Mouse (Mus musculus): ENCODE data around the gene Mrrf. TPM values are rescaled to one million over a fixed set of nuclear protein-coding genes. Genes with fewer than 3 reads are reported as not detected.

Mrrf gene
- total RNA-seq (2021), result 10 to 100 TPM; 41.9 to 43.3 TPM

DNA sequence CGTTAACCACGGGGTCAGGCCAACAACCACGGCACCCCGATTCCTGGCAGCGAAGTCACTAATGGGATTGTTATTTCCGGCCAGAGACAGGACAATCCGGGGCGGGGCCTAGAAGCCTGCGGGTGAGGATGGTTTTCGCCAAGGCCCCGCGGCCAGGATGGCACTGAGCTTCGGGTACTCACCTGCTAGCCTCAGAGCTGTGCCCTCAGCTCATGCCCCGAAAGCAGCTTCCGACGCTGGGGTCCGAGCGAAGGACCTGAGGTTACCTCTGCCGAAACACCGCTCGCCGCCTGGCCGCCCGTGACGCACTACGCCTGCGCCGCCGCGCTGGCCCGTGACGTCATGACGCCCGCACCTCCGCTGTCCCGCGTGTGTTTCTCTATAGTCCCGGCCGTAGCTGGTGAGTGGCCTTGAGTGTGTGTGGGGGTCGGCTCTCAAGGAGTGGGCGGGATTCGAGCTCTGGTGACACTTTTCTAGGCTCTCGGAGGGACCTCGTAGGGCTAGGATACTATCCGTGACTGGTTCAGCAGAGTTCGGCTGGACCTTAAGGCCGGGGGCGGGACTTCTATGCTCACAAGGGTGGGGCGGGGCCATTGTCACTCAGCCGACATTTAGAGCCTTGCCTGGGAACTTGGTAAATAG lies at the start of gene Mrrf, which contains the start of gene Rbm18:
Gene Mrrf (plus strand): TSS at position 90 of the 642 bp plus-strand sequence.
Gene Rbm18 (minus strand): TSS at position 474 of the 642 bp plus-strand sequence.
- peak; percentile 87 for DNase-seq (ENCODE audit: low spot score)
- intact Hi-C loops (cut with DNase I), result loop anchor here (5.0 kb wide), 2 partner anchors 89 to 124 kb away; partner anchors contain the start of genes Morn5 and Ndufa8

DNA sequence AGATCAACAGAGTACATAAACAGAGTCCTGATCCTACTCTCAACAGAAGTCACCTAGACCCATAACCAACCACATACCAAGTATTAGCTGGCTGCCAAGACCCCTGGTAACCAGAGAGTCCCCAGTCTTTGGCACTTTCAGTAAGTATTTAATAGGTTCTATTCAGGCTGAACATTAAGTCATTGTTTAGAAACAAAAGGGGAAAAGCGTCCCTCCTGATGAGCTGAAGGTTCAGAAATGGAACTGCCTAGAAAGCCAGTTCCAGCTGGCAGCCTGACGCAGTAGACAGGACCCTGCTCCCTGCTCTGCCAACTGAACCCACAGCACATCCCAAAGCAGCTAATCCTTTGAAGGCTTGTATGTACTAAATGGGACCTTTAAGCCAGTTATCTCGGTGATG lies 47.0 kb upstream of the Mrrf start:
- intact Hi-C loops (cut with DNase I), result no loop called here
- DNase-seq (ENCODE audit: low spot score), result no peak

DNA sequence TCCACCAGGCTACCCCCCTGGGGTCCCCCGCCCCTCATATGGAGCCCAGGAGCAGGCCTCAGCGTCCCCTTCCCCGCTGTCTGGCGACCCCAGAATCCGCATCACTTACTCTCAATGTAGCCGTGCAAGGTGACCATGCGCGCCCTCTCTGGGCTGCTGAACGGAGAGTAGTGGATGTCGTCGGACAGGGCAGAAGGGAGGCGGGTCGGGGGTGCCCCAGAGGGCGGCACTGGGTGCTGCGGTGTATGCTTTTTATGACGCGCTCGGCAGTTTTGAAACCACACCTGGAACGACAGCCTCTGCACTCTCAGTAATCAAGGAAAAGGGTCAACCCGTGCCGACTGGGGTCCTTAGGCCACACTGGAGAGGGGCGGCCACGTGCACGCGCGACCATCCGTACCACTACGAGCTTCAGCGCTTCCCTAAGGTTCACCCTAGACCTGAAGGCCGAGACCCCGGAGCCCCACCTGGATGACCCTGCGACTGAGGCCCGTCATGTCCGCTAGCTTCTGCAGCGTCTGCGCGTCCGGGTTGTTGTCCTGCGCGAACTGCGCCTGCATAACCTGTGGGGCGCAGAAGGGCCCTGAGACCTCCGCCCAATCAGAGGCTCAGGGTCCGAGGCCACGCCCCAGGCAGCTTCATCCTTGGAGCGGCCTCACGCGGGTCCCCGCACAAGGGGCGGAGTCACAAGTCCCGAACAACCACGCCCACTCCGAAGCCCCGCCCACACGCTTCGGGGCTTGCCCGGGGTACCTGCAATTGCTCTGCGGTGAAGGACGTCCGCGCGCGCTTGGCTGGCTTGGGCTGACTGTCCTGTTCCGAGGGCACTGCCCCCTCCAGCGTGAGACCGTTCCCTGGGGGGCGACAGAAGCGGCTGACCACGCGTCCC lies 45.1 kb upstream of the Mrrf start:
- DNase-seq (ENCODE audit: low spot score), result no peak
- intact Hi-C loops (cut with DNase I), result no loop called here

DNA sequence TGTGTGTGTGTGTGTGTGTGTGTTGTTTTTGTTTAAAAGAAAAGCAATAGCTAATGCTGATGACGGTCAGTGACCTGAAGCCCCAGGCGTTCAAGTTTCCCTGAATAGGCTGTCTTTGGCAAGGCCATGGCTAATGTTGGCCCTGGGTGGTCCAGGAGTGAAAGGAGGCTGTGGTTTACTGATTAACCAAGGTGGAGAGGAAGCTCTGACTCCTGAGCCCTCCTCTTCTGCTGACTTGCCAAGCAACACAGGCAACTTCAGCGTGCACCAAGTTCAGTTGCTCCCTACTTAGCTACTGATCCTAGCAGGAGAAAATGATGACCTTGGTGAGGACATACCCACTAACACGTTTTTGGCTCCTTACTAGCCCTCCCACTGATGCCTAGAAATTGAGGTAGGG lies 43.4 kb upstream of the Mrrf start:
- intact Hi-C loops (cut with DNase I), result no loop called here

DNA sequence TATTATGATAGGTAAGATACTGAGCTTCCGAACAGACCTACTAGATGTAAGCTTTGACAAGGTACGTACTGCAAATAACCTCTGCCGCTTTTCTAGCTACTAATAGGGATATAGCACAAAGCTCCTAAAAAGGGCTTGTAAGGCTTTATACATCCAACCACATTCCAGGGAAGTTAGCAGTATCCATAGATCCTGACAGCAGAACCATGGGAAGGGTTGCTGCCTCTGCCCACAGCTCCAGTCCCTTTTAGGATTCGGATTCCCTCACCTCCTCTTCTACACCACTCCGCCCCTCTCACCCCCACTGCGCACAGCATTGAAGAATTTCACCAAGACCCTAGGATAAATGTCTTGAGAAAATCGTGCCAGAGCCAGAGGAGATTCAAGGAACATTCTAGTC lies 42.9 kb upstream of the Mrrf start:
- no peak for DNase-seq (ENCODE audit: low spot score)
- intact Hi-C loops (cut with DNase I), result no loop called here

More for the DNA sequence above, 43.4 kb upstream of the Mrrf start:
- DNase-seq (ENCODE audit: low spot score), result no peak

DNA sequence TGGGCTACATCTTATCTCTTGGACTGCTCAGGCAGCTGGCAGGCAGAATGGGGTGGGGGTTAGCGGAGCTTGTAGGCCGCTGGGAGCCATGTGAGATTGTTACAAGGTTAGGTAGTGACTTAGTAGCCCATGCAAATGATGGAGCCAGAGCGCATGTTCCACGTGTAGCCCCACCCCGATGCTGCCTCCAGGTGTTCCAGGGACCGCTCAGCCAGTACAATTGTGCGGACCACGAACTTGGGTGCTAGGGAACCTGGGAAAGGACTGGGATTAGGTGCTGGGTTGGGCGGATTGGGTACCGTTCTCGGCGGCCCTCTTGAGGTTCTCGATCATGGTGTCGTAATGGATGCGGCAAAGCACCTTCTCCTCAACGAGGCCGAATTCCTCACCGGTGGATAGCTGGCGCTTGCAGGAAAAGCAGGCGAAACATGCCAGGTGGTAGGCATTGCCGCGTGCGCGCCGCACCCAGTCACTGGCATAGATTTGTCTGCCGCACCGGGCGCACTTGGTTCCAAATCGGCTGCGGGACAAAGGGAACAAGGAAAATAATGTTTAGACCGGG lies 42.2 kb upstream of the Mrrf start:
- intact Hi-C loops (cut with DNase I), result no loop called here
- no peak for DNase-seq (ENCODE audit: low spot score)

DNA sequence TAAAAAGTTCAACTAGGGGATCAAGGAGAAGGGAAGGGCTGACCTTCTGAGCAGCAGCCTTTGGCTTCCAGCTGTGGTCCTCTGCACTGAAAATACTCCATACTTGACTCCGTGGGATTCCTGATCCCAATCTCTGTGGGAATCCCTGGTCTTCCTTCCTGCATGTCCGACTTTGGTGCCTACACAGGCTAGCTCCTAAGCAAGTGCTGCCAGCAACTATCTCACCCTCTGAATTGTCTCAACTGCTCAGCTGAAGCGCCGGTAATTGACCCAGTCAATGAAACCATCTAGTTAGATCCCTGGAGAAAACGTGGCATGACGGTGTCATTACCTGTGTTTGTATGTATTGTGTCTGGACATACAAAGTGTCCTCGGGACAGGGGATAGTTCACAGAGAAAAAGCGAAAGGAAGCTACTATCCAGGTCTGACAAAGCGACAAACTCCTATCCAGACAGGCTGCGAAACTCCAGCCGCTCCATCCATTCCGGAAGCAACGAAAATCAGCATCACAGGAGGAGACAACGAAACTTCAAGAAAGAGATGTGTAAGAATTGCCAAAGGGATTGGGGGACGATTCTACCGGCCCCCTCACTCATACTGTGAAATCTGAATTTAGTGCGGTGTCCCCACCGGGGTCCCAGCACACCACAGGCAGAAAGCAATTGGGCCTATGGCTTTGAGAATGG lies 38.9 kb upstream of the Mrrf start:
- intact Hi-C loops (cut with DNase I), result no loop called here

DNA sequence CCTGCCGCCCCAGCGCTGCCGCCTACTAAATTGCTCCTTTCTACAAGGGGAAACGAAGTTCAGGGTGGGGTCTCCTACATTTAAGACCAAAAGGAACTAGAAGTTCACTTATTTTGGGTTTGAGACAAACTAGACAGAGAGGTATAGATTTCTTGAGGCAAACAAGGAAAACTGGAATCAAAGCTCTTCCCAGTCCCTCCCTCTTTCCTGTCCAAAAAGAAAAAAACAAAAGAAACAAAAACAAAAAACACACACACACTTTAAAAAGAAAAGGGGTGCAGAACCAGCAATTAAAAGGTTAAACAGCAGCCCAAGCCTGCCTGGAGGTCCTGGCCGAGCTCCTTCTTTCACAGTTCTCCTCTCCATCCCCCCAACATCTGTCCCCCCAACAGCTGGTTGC lies 38.2 kb upstream of the Mrrf start:
- intact Hi-C loops (cut with DNase I), result no loop called here
- no peak for DNase-seq (ENCODE audit: low spot score)

More for the DNA sequence above, 38.9 kb upstream of the Mrrf start:
- DNase-seq (ENCODE audit: low spot score), result no peak

DNA sequence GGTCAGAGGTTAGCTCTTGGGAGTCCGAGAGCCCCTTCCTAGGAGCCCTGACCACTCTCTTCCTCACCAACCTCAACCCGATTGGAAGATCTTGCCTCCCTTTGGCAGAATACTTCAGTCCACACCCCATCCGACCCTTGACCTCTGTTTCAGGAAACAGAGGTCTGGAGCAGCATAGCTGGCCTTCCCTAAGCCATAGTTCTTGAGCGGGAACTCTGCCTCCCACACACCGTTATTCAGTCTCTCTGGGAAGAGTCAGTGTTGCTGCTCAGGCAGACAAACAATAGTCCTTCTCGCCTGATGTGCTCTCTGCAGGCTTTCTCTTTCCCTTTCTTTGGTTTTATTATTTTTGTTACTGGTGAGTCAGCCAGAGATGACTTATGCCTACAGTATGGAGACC lies 36.5 kb upstream of the Mrrf start:
- no peak for DNase-seq (ENCODE audit: low spot score)
- intact Hi-C loops (cut with DNase I), result loop anchor here (5.0 to 10.0 kb wide), 2 partner anchors 113 to 175 kb away; no protein-coding TSS in a partner anchor

DNA sequence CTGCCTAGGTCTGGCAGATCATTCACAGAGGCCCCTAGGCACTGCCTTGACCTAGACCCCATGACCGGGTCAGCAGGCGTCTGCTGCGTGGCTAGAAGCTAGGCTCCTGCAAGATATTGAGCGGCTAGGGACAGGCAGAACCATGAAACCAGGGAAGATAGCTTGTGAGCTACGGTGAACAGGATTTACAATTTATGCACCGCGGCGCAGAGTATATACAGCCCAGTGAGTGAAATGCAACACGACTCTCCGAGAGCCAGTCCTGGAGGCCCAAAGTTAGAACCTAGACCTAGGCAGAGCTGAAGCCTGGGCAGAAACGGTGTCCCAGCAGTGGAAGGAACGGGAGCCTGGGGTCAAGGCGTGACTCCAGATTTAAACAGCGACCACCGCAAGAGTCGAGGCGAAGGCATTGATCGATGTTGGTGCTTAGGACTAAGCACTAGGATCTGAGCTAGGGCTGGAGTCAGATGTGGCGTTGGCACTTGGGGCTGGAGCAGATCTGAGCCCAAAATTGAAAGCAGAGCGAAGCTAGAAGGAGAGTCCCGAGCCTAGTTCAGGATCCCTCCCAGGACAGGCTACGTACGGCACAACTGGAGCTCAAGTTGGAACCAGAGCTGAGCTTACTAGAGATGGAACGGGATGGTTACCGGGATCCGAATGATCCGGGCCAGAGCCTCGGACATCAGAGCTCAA lies 34.2 kb upstream of the Mrrf start:
- intact Hi-C loops (cut with DNase I), result loop anchor here (5.0 to 10.0 kb wide), 2 partner anchors 110 to 173 kb away; no protein-coding TSS in a partner anchor
- no peak for DNase-seq (ENCODE audit: low spot score)

DNA sequence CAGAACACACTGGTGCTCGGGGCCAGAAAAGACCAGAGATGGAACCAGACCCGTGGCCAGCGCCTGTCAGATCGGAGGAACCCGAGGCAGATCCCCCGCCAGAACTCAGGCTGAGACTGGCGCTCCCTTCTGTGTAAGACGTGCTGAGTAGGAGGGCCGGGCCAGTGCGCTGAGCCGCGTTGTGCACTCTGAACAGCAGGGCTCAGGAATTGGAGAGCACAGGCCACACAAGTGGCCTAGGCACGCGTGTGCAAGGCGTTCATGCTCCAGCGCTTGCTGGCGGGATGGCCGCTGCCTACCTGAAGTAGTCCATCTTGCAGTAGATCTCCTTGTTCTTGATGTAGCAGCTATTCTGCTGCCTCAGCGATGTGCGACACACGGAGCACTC lies 33.6 kb upstream of the Mrrf start:
- DNase-seq (ENCODE audit: low spot score), result no peak
- intact Hi-C loops (cut with DNase I), result loop anchor here (5.0 to 10.0 kb wide), 2 partner anchors 110 to 172 kb away; no protein-coding TSS in a partner anchor

DNA sequence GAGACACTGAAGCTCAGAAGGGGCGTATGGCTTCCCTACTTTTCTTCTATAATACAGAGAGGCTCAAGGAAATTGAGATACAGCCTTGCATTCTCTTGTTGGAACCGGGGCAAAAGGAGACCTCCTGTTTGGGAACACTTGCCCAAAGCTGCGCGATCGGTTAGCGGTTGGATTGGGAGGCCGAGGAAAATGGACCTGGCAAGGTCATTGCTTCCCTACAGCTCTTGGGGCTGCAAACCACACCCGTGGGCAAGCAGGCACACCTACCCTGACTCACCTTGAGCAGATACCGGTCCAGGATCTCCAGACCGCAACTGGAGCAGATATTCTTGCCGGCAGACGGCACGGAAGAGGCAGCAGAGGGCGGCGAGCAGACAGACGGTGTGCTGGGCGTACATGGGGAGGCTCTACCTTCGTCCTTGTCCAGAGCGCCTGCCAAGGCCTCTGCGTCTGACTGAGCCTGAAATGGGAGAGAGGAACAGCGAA lies 33.1 kb upstream of the Mrrf start:
- no peak for DNase-seq (ENCODE audit: low spot score)
- intact Hi-C loops (cut with DNase I), result loop anchor here (5.0 to 10.0 kb wide), 2 partner anchors 109 to 172 kb away; no protein-coding TSS in a partner anchor

DNA sequence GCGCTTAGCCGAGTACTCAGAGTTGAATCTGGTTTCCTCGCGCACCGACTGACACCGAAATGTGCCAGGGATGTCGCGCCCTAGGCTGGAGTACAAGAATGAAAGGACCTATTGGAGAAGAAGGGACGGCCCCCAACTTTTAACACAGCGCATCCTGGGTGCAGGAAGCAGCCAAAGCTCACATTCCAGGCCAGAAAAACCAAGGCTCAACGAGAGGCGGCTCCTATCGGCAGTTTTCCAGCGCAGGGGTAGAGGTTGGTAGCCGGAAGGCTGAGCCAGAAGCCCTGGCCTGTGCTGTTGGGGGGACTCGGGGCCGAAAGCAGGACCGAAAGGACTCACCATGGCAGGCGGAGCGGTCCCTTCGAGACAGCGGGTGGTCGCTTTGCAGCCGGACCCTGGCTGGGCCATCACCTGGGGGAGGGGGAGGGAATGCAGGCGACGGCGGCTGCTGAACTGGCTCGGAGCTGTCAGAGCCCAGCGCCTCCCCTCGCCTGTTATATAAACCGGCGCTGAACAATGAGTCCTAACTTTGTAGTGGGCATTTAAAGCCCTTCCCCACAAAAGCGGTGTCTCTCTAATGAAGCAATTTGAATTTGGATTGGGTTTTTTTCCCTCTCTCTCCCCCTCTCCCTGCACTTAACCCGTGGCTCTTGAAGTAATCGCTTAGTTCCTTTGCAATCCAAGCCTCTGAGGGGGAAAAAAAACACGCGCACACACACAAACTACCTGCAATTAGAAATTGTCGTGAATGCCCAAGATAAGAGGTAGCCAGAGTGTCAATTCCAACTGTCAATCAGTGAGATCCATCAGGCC lies 32.4 kb upstream of the Mrrf start:
- intact Hi-C loops (cut with DNase I), result loop anchor here (5.0 to 10.0 kb wide), 2 partner anchors 109 to 171 kb away; no protein-coding TSS in a partner anchor
- DNase-seq (ENCODE audit: low spot score), result no peak

DNA sequence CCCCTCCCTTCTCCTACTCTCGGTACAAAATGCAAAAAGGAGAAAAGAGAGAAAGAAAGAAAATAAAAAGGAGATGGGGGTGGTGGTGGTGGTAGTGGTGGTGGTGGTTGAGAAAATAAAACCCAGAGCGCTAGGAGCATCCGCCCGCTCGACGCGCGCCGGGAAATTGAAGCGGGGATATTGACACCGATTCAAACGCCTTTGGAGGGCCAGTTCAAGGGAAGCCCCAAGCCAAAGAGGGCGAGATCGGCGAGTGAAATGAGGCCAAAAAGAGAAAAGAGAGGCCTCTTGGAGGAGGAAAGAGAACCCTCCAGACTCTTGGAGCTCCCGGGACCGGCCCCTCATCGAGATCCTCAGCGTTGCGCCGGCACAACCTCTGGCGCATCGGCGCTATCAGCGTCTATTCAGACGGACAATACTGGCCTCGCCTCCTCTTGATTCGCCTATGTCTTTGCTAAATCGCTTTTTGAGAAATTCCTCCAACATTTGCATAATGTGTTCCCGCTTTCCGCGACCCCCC lies 31.7 kb upstream of the Mrrf start:
- intact Hi-C loops (cut with DNase I), result loop anchor here (5.0 to 10.0 kb wide), 2 partner anchors 108 to 170 kb away; no protein-coding TSS in a partner anchor
- no peak for DNase-seq (ENCODE audit: low spot score)

DNA sequence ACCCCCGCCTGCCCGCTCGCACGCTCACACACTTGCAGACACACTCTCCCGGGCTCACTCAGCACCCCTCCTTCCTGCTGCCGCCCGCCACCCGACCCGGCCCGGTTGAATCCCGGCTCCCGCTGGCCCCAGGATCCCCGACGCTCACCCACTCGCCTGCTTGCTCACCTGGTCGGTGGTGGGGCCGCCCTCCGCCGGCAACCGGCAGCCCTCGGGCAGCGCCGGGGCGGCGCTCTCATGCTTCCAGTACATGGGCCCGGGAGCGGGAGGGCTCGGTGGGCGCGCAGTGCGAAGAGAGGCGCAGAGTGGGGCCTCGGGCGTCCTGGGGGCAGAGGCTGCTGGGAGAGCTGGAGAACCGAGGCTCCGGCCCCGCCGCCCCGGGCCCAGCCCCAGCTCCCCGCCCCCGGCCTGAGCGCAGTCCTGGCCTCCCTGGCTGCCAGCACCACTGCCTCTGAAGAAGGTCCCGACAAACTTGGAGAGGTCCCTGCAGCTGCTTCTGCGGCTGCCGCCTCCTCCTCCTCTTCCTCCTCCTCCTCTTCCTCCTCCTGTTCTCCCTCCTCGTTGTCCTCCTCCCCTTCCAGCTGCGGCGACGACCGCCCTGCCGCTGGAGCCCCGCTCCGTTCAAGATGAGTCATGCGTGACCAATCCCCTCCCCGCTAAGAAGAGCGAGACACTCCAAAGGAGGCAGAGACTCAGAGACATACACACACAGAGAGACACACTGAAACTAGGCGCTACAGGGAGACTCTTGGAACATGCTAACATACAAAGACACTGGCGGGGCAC lies 31.0 kb upstream of the Mrrf start, which contains the start of gene Lhx6:
Gene Lhx6 (minus strand): TSS at position 453 of the 786 bp plus-strand sequence.
- intact Hi-C loops (cut with DNase I), result loop anchor here (5.0 to 10.0 kb wide), 3 partner anchors 93 to 170 kb away; no protein-coding TSS in a partner anchor
- DNase-seq (ENCODE audit: low spot score), result no peak

DNA sequence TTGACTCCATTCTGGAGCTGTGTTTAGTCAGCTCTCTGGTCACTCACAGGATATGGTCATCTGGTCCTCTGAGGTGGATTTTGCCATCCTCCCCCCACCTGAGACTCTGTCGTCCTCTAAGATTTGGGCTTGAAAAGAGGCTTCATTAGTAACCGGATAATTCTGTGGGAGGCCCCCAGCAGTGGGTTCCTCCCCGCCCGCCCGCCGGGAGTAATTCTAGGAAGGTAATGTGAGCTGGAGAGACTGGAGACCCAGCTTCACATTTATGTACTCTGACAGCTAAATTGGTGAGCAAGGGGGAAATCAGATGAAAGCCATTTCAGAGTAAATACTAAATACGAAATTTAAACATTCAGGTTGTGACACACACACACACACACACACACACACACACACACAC lies 27.6 kb upstream of the Mrrf start:
- DNase-seq (ENCODE audit: low spot score), result no peak
- intact Hi-C loops (cut with DNase I), result loop anchor here (5.0 to 10.0 kb wide), 2 partner anchors 96 to 166 kb away; no protein-coding TSS in a partner anchor

DNA sequence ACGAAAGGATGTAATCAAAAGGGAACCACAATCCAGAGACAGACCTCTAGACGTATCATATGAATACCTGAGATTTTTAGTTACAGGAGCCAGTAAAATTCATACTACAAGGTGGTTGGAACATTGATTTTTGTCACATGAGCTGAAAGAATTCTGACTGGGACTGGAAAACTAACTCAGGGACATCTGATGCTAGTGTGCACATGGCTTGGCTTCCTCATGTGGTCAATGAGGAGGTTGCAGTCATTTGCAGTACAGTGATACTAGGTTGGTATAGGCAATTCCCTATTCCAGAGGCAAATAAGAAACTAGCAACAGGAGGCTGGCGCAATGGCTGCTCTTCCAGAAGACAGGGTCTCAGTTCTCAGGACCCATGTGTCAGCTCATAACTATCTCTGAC lies 23.6 kb upstream of the Mrrf start:
- DNase-seq (ENCODE audit: low spot score), result no peak
- intact Hi-C loops (cut with DNase I), result no loop called here

Data from heart, postnatal 25 days (tissue).